Comparison of ENCODE assay signal across 26 mouse cellular contexts in genomic region chr19:23457492-23457891, GRCm38 (mm10). TPM values are rescaled to one million over a fixed set of nuclear protein-coding genes. Genes with fewer than 3 reads are reported as not detected.
DNase-seq lines count a peak whose midpoint lies in the region; ATAC-seq and TF ChIP-seq lines count a peak whose summit lies in the region.
"Had no signal": no experiment of that assay in that cellular context is flagged by ENCODE, and none has a peak within 500 bp of the region (broad histone marks: within the 10 kb centered on the region; RNA-seq: fewer than 3 reads in every experiment).

No protein-coding gene starts in this region.

- peaks cover 4% of the 10 kb centered on the region; the same call in 1 of the 2 replicates for H3K4me1 ChIP-seq in limb, embryonic 10.5 days
- H3K4me1 ChIP-seq in hindbrain, embryonic 14.5 days (replicated peaks; ENCODE audit: control insufficient read depth, insufficient read depth, low read length): no peaks in the 10 kb centered on the region
- no peaks in the 10 kb centered on the region for H3K4me1 ChIP-seq in forebrain, embryonic 13.5 days
- H3K4me1 ChIP-seq: embryonic facial prominence, embryonic 12.5 days; forebrain, embryonic 12.5 days; intestine, embryonic 15.5 days; liver, embryonic 15.5 days; neural tube, embryonic 13.5 days had no signal

- no peaks in the 10 kb centered on the region for H3K9me3 ChIP-seq in limb, embryonic 10.5 days (replicated peaks)
- 0 out of 2 replicates have a peak, but pooled peaks cover 9% of the 10 kb centered on the region for H3K9me3 ChIP-seq in hindbrain, embryonic 14.5 days (ENCODE audit: control insufficient read depth, low read length)
- no peaks in the 10 kb centered on the region for H3K9me3 ChIP-seq in forebrain, embryonic 13.5 days (replicated peaks)
- H3K9me3 ChIP-seq: forebrain, embryonic 12.5 days; intestine, embryonic 15.5 days; liver, embryonic 15.5 days had no signal

- POLR2A ChIA-PET in Patski (lab: Charles Lee): no interaction called here

- H3K27me3 ChIP-seq in Patski: peaks cover 23% of the 10 kb centered on the region
- no peaks in the 10 kb centered on the region for H3K27me3 ChIP-seq in limb, embryonic 10.5 days (ENCODE audit: low read depth, poor library complexity, severe bottlenecking)
- no peaks in the 10 kb centered on the region for H3K27me3 ChIP-seq in hindbrain, embryonic 14.5 days (ENCODE audit: control insufficient read depth, insufficient read depth, low read length)
- no peaks in the 10 kb centered on the region for H3K27me3 ChIP-seq in forebrain, embryonic 13.5 days
- H3K27me3 ChIP-seq: embryonic facial prominence, embryonic 12.5 days; intestine, embryonic 15.5 days; limb, embryonic 12.5 days; liver, embryonic 15.5 days; neural tube, embryonic 13.5 days had no signal

- 27% methylated on average over 4 of the region's 4 CpGs for WGBS in limb, embryonic 10.5 days
- WGBS in hindbrain, embryonic 14.5 days: 43% methylated on average over 4 of the region's 4 CpGs
- WGBS in forebrain, embryonic 13.5 days: 45% methylated on average over 4 of the region's 4 CpGs

- H3K4me3 ChIP-seq in limb, embryonic 10.5 days: no peak overlapping the region
- no peak overlapping the region for H3K4me3 ChIP-seq in hindbrain, embryonic 14.5 days (replicated peaks; ENCODE audit: low read length)
- H3K4me3 ChIP-seq in forebrain, embryonic 13.5 days: no peak overlapping the region
- H3K4me3 ChIP-seq: embryonic facial prominence, embryonic 12.5 days; forebrain, embryonic 12.5 days; intestine, embryonic 15.5 days; limb, embryonic 12.5 days; liver, embryonic 15.5 days; myocyte; neural tube, embryonic 13.5 days had no signal

- H3K27ac ChIP-seq in limb, embryonic 10.5 days: no peak overlapping the region
- H3K27ac ChIP-seq in hindbrain, embryonic 14.5 days: no peak overlapping the region
- H3K27ac ChIP-seq in forebrain, embryonic 13.5 days: no peak overlapping the region
- H3K27ac ChIP-seq: embryonic facial prominence, embryonic 12.5 days; forebrain, embryonic 12.5 days; hindbrain, postnatal 0 days; intestine, embryonic 15.5 days; limb, embryonic 12.5 days; liver, embryonic 15.5 days; neural tube, embryonic 13.5 days had no signal

- CTCF ChIA-PET in Patski (lab: Charles Lee): interaction anchor here (0.9 kb wide), 1 partner anchor 29 kb away, joined by 3 read pairs; no protein-coding TSS in a partner anchor

- H3K4me2 ChIP-seq in hindbrain, embryonic 14.5 days (replicated peaks): no peak overlapping the region
- H3K4me2 ChIP-seq in forebrain, embryonic 13.5 days: no peak overlapping the region
- H3K4me2 ChIP-seq: embryonic facial prominence, embryonic 12.5 days; forebrain, embryonic 12.5 days; intestine, embryonic 15.5 days; limb, embryonic 12.5 days; liver, embryonic 15.5 days; lung, embryonic 14.5 days; midbrain, embryonic 11.5 days; neural tube, embryonic 13.5 days had no signal

- no peaks in the 10 kb centered on the region for H3K36me3 ChIP-seq in limb, embryonic 10.5 days
- H3K36me3 ChIP-seq in hindbrain, embryonic 14.5 days (replicated peaks; ENCODE audit: control insufficient read depth, insufficient read depth): no peaks in the 10 kb centered on the region
- no peaks in the 10 kb centered on the region for H3K36me3 ChIP-seq in forebrain, embryonic 13.5 days (ENCODE audit: poor library complexity, severe bottlenecking)
- H3K36me3 ChIP-seq: embryonic facial prominence, embryonic 12.5 days; forebrain, embryonic 12.5 days; intestine, embryonic 15.5 days; limb, embryonic 12.5 days; liver, embryonic 15.5 days; neural tube, embryonic 13.5 days had no signal

- DNase-seq in adrenal gland, postnatal 14 days: peak; percentile 6
- no peak for DNase-seq in adrenal gland, postnatal 36 days
- DNase-seq in heart, postnatal 4 days: peak; percentile 10
- DNase-seq in heart, adult 11 months: no peak
- DNase-seq in Patski (ENCODE audit: low read depth, low spot score): peak; percentile 3
- peak; percentile 31 for DNase-seq in limb, embryonic 10.5 days (ENCODE audit: low spot score)
- DNase-seq in hindbrain, embryonic 14.5 days (ENCODE audit: low spot score): no peak
- DNase-seq: cerebellum, adult 2 months; cerebellum, postnatal 14 days; heart, postnatal 14 days; kidney, adult 2 months; kidney, postnatal 14 days; layer of hippocampus, adult 9-11 months; lung, embryonic 14.5 days had no signal

- in situ Hi-C loops in Patski (cut with MboI; ENCODE audit: low pct_unique_long_range_greater_than_20kb): no loop called here

- ATAC-seq in Patski: peak; percentile 51
- no peak for ATAC-seq in hindbrain, embryonic 14.5 days (ENCODE audit: low FRiP score)
- no peak for ATAC-seq in forebrain, embryonic 13.5 days
- ATAC-seq: hindbrain, postnatal 0 days; intestine, embryonic 15.5 days had no signal

- no peak for TF ChIP-seq CTCF in Patski (IDR thresholded peaks at IDR 0.05)

- H3K9ac ChIP-seq in hindbrain, embryonic 14.5 days: no peak overlapping the region
- no peak overlapping the region for H3K9ac ChIP-seq in forebrain, embryonic 13.5 days
- H3K9ac ChIP-seq: embryonic facial prominence, embryonic 12.5 days; forebrain, embryonic 12.5 days; intestine, embryonic 15.5 days; limb, embryonic 12.5 days; liver, embryonic 15.5 days; lung, embryonic 14.5 days; neural tube, embryonic 13.5 days had no signal

RNA-seq across cellular contexts. Expression of gene Mamdc2, which starts 9.2 kb away (rescaled TPM):
- 2.0 and 2.3 TPM in 2 replicates for total RNA-seq in adrenal gland, postnatal 14 days (2021)
- 1 to 10 TPM; 1.6 to 1.8 TPM for total RNA-seq in adrenal gland, postnatal 36 days (2021)
- 1 to 10 TPM; 2.4 to 2.6 TPM for total RNA-seq in heart, postnatal 4 days (2021)
- polyA plus RNA-seq in Patski (2021): not detected
- 2.0 and 2.3 TPM in 2 replicates for polyA plus RNA-seq in limb, embryonic 10.5 days (2016; fragmentation: Nextera tagmentation; extraction: Ambion mirVana)
- 1.6 and 1.8 TPM in 2 replicates for polyA plus RNA-seq in hindbrain, embryonic 14.5 days (2014; fragmentation: Nextera tagmentation; extraction: Ambion mirVana)
- polyA plus RNA-seq in forebrain, embryonic 13.5 days (2015; fragmentation: Nextera tagmentation; extraction: Ambion mirVana): 1.0 and 1.4 TPM in 2 replicates
- total RNA-seq: megakaryocyte, adult 5-6 weeks; MEL had no signal

Comparison
In these comparisons a context has a peak if more than half of its experiments do, and no peak if none do; other contexts are left out.
1. DNase-seq: peak in adrenal gland, postnatal 14 days (single experiment), heart, postnatal 4 days (single experiment), Patski (single experiment) and limb, embryonic 10.5 days (single experiment); none in adrenal gland, postnatal 36 days (0 of 2), heart, adult 11 months (single experiment) and hindbrain, embryonic 14.5 days (single experiment).